Mouse (Mus musculus) cerebellum, adult 2 months (tissue): Measurements from ENCODE around the gene Prtg. TPM values are rescaled to one million over a fixed set of nuclear protein-coding genes. Genes with fewer than 3 reads are reported as not detected.

Source experiments
- DNase-seq, 2 experiments: peaks; one replicate each; pipeline ENCODE4 v3.0.0; 2021
- H3K27ac ChIP-seq: fragments of 200-500 bp; 2 replicates; pipeline ENCODE4 v1.5.1; 2012; ENCODE audit warnings: low read length, control low read depth, inconsistent platforms; ENCODE audit not compliant: insufficient read depth
- H3K27me3 ChIP-seq: fragments of 200-500 bp; 2 replicates; pipeline ENCODE4 v1.6.1; 2012; ENCODE audit warnings: inconsistent platforms, mild to moderate bottlenecking, low read length, moderate library complexity; ENCODE audit not compliant: control insufficient read depth, insufficient read depth
- H3K4me1 ChIP-seq: fragments of 200-500 bp; 2 replicates; pipeline ENCODE4 v1.6.1; 2011; ENCODE audit warnings: low read length; ENCODE audit not compliant: control insufficient read depth, insufficient read depth
- H3K4me3 ChIP-seq: fragments of 200-500 bp; replicated peaks from 2 replicates; pipeline ENCODE3; 2011; ENCODE audit warnings: mild to moderate bottlenecking, low read depth, low read length, control low read depth; ENCODE audit not compliant: insufficient read depth
- CTCF ChIP-seq: fragments of 200-500 bp; IDR thresholded peaks from 2 replicates; pipeline ENCODE4 v1.5.1; 2011; ENCODE audit warnings: low read depth, mild to moderate bottlenecking, control low read depth, low read length, moderate library complexity, borderline replicate concordance; ENCODE audit not compliant: insufficient read depth
- POLR2A ChIP-seq: fragments of 200-500 bp; IDR thresholded peaks from 2 replicates; pipeline ENCODE4 v1.6.1; 2011; ENCODE audit warnings: low read length, control low read depth, borderline replicate concordance; ENCODE audit not compliant: insufficient read depth
- WGBS: fragments of 180-500 bp; shearing (Covaris S2); methylation state at CpG from one replicate; pipeline ENCODE4 v1.1.7; 2018; 5-methylcytosine and 5-hydroxymethylcytosine counted together
- polyA plus RNA-seq: library from polyadenylated mRNA; depleted of rRNA; stranded (reverse); fragments of >200 nt; gene quantifications from 2 replicates; pipeline ENCODE4 v1.2.3, GENCODE M21; 2012

Gene Prtg
- polyA plus RNA-seq, 1 experiment, result 0.57 TPM

DNA sequence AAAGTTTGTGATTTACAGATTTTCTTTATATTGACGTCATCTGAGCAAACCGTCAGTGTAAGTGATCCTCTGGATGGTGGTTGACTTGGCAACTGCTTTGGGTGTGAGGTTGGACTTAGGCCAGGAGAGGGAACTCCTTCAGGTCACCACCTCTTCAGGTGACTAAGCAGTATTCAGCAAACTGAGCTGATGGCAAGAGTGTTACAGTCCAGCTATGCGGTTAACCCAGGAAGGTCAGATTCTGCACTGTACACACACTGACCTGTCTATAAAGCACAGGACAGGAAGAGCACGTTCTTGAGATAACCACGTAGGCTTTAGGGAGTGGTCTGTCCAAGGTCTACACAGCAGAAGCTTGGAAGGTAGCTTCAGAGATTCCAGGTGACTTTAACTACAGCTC, 3.9 kb downstream of the Prtg start:
- no peak overlapping the region for H3K27ac ChIP-seq
- no peaks in the 10 kb centered on the region for H3K27me3 ChIP-seq
- TF ChIP-seq POLR2A (no peak), CTCF (no peak)
- no peak overlapping the region for H3K4me3 ChIP-seq
- DNase-seq, result no peak
- H3K4me1 ChIP-seq, result no peaks in the 10 kb centered on the region
- 85% methylated on average over 5 of the region's 5 CpGs for WGBS

DNA sequence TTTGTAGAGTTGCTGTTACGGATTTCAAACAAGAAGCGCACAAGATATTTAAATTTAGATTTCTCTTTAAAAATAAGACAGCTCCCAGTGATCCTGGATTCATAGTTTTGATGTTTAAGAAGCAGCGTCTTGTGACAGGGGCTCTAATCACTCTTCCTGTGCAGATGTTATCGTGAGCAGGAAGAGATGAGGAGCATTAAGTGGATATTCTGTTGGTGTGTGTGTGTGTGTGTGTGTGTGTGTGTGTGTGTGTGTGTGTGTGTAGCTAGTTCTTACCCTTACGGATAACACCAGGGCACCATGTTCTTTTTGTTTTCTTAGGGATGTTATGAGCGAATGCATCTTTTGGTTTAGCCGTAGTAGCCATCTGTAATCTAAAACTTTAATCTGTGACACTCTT, 5.4 kb downstream of the Prtg start:
- Histone ChIP-seq H3K27me3 (no peaks in the 10 kb centered on the region), H3K4me1 (no peaks in the 10 kb centered on the region), H3K4me3 (no peak overlapping the region), H3K27ac (no peak overlapping the region)
- no peak for DNase-seq
- WGBS, result 89% methylated on average over 7 of the region's 7 CpGs
- TF ChIP-seq POLR2A (no peak), CTCF (no peak)

DNA sequence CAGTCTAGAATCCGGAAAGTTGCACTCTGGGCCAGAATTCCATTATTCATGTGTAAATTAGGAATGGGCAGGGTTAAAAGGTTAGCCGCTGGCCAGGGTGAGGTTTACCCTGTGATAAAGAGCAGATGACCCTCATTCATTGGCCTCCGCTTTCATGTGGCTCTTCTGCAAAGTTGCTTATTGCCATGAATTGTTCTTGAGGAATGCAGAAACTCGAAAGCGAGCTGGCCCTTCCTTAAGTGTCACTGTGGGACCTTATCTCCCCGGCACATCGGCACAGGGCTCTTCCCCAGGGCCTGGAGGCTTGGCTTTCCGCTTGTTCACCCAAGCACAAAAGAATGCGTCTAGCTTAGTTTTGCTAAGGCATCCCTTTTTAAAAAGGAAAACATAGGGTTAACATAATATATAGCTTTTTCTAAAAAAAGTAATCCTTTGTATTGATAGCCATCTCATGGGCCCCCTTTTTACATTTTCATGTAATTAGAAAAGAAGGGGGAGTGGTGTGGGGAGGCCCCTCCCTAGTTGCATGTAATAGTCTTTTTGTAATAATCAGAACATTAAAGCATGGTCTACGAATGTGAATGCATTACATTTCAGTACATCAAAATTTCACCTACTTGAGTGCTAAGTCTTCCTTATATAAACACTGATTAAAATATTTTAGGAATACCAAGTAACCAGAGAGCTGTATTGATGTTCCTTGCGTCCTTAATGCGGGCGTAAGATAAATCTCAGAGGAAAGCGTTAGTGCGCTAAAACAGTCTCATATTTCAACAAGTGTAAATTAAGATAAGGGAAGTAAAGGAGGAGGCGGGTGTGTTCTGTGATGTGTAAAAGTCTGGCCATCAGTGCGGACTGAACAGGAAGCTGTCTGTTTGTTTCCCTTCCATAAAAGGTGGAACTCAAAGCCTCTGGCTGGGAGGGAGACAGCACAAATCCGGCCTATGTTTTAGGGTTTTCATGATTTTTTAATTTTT, 6.2 kb downstream of the Prtg start:
- no peaks in the 10 kb centered on the region for H3K4me1 ChIP-seq
- DNase-seq, result no peak
- no peak overlapping the region for H3K27ac ChIP-seq
- no peak overlapping the region for H3K4me3 ChIP-seq
- no peaks in the 10 kb centered on the region for H3K27me3 ChIP-seq
- TF ChIP-seq POLR2A, result no peak
- TF ChIP-seq CTCF, result no peak
- WGBS, result 68% methylated on average over 18 of the region's 18 CpGs

DNA sequence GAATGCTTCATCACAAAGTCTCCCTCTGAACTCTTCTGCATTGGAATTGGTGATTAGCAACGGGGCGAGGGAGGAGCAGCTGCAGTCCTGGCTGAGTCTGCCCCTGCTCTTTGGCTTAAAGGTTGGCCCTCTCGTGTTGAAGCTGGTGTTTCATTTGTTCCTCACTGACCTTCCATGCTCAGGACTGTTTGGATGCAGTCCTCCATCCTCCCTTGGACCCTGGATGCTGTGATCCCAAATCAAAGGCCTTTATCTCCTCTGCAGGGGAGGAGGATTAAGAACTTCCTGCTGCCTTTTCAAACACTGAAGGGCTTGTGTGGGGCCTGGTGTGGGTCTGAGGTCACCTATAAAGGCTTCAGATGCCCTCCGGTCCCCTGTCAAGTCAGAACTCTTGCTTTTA, 18.8 kb downstream of the Prtg start:
- WGBS, result 54% methylated on average over 4 of the region's 4 CpGs
- DNase-seq, result no peak

DNA sequence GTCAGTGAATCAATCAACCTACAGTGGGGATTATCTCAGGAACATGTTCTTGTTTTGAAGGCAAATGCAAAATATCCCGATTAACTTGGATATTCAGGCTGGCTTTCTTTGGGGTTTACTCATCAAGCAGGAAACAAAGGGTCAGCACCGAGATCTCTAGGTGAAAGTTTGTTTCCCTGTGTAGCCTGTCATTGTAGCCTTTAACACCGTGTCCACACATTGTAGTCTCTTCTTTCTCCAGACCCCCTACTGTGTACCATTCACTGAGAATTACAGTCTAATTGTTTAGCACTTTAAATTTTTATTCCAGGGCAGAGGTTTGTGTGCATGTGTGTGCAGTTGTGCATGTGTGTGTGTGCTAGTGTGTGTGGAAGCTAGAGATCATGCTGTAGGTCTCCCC, 19.3 kb downstream of the Prtg start:
- H3K27ac ChIP-seq, result no peak overlapping the region
- 30% methylated on average over 3 of the region's 3 CpGs for WGBS
- TF ChIP-seq CTCF (no peak), POLR2A (no peak)

More for the DNA sequence above, 18.8 kb downstream of the Prtg start:
- Histone ChIP-seq H3K4me3 (no peak overlapping the region), H3K27me3 (no peaks in the 10 kb centered on the region), H3K27ac (no peak overlapping the region), H3K4me1 (no peaks in the 10 kb centered on the region)
- no peak for TF ChIP-seq CTCF
- no peak for TF ChIP-seq POLR2A

DNA sequence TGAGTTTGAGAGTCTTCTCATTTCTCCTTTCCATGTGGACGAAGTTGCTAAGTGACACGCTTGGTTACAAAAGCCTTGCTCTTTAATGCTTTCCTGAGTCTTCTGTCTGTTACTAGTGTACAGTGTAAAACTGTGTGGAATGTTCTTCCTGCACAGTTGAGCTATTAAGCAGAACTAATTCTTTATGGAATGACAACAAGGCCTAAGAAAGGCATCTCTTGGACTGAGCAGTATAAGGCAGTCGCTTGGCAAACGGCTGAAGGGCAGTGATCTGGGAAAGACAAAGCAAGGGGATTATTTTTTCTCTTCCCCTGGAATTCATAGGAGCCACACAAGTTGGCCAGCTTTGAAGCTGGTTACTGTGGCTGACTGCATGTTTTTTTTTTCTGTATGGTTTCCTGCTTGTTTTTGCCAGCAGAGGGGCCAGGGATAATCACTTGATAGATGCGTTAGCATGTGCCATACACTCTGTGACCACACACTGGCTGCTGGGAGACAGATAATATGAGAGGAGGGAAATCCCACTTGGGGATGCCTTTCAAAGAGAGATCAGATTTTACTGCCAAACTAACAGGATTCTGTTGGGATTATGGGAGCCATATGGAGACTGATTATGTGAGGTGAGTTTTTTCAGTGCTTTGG, 22.1 kb downstream of the Prtg start:
- H3K27me3 ChIP-seq, result no peaks in the 10 kb centered on the region
- no peak for DNase-seq
- no peak overlapping the region for H3K4me3 ChIP-seq
- TF ChIP-seq POLR2A, result no peak
- TF ChIP-seq CTCF, result no peak
- H3K4me1 ChIP-seq, result no peaks in the 10 kb centered on the region
- H3K27ac ChIP-seq, result no peak overlapping the region
- whole genome bisulfite sequencing, result 37% methylated on average over 5 of the region's 5 CpGs

More for the DNA sequence above, 19.3 kb downstream of the Prtg start:
- DNase-seq, result no peak
- H3K4me3 ChIP-seq, result no peak overlapping the region
- no peaks in the 10 kb centered on the region for H3K27me3 ChIP-seq
- no peaks in the 10 kb centered on the region for H3K4me1 ChIP-seq

DNA sequence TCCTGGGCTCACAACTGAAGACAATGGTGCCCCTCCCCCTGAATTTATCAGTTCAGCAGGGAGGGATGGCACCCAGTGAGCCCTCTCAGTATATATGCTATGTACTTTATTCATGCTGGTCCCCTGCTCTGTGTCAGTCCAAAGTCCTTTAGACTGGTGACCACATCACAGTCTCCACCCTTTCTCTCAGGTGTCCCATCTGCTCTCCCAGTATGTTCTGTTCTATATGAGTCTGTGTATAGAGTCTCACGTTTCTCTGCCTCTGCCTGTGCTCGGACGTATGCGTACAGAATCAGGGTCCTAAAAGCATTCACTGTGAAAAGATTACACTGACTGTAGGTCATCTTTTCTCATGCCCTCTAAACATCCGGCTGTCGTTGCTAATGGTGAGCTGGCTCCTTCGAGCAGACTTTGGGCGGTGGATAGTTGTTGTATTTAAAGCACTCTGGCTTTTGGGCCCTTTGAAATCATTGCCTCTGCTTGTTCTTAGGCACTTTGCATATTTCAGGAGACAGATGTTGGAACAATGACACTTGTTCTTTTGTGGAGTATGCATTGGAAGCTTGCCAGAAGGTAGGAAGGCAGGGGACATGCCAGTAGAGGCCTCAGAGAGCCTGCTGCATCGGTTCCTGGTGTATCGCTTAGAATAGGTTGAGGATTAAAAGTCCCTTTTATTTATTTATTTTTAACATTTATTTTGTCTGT, 27.5 kb downstream of the Prtg start:
- Histone ChIP-seq H3K4me3 (no peak overlapping the region), H3K4me1 (no peaks in the 10 kb centered on the region), H3K27me3 (no peaks in the 10 kb centered on the region), H3K27ac (no peak overlapping the region)
- DNase-seq, result no peak
- WGBS, result 51% methylated on average over 10 of the region's 10 CpGs
- TF ChIP-seq CTCF (no peak), POLR2A (no peak)
